Mouse (Mus musculus) gastrocnemius, postnatal 25 days (tissue): ENCODE results near the gene Cyp2d11. TPM values are rescaled to one million over a fixed set of nuclear protein-coding genes. Genes with fewer than 3 reads are reported as not detected.

ENCODE experiments used
- DNase-seq: peaks from one replicate; pipeline ENCODE4 v3.0.0; 2022
- microRNA-seq, 2 experiments: library from miRNA; unstranded; fragments of <30 nt; microRNA quantifications; one replicate each; pipeline ENCODE4 v1.2.0; 2021; ENCODE audit warnings: borderline replicate concordance in 2 of 2
- total RNA-seq, 2 experiments: library from RNA; stranded (reverse); gene quantifications; 1 replicate in 1 of 2; 2 replicates in 1 of 2; pipeline ENCODE4 v1.2.3; 2021

The Cyp2d11 gene
- total RNA-seq, 2 experiments from 2014 or later, result 0.27 TPM; not detected in 1

- no peak for DNase-seq
Observed at GRCm38 (mm10) chr15:82351480-82351879, 42.3 kb downstream of the Cyp2d11 start.

GRCm38 (mm10) chr15:82350349-82350748, 43.5 kb downstream of the Cyp2d11 start:
- DNase-seq, result no peak

GRCm38 (mm10) chr15:82348999-82349341, 44.9 kb downstream of the Cyp2d11 start:
- DNase-seq, result no peak

GRCm38 (mm10) chr15:82348258-82348998, 45.4 kb downstream of the Cyp2d11 start:
- no peak for DNase-seq

GRCm38 (mm10) chr15:82347852-82348251, 46.0 kb downstream of the Cyp2d11 start:
- no peak for DNase-seq

- DNase-seq, result no peak
Observed at GRCm38 (mm10) chr15:82347303-82347676, 46.5 kb downstream of the Cyp2d11 start.

- no peak for DNase-seq
Observed at GRCm38 (mm10) chr15:82346580-82347302, 47.1 kb downstream of the Cyp2d11 start.

GRCm38 (mm10) chr15:82345820-82346470, 47.9 kb downstream of the Cyp2d11 start:
- peak; percentile 96 for DNase-seq

GRCm38 (mm10) chr15:82344971-82345370, 48.9 kb downstream of the Cyp2d11 start:
- DNase-seq, result no peak

GRCm38 (mm10) chr15:82343368-82344287, 50.2 kb downstream of the Cyp2d11 start:
- no peak for DNase-seq

- no peak for DNase-seq
Observed at GRCm38 (mm10) chr15:82342543-82342935, 51.3 kb downstream of the Cyp2d11 start.

GRCm38 (mm10) chr15:82341675-82342542, 51.9 kb downstream of the Cyp2d11 start:
- no peak for DNase-seq

- DNase-seq, result peak; percentile 71
Observed at GRCm38 (mm10) chr15:82341036-82341501, 52.8 kb downstream of the Cyp2d11 start.

- no peak for DNase-seq
Observed at GRCm38 (mm10) chr15:82340414-82341035, 53.3 kb downstream of the Cyp2d11 start.

- no peak for DNase-seq
Observed at GRCm38 (mm10) chr15:82339634-82340254, 54.1 kb downstream of the Cyp2d11 start.

Small RNA genes within 50 kb of the gene (microRNA-seq; reads per million reads assigned to microRNA genes)
- gene Gm25990, result 0 reads per million in 2 experiments
- gene Gm27331, result 0 reads per million in 2 experiments
- gene Mir7684, result 0 reads per million in 2 experiments

Other genes with a start within 250 kb of the Cyp2d11 start
- 10 to 100 TPM; 12.1 to 14.1 TPM for gene Srebf2, start 246.8 kb downstream of the Cyp2d11 start, total RNA-seq
- not detected for gene Shisa8, start 181.2 kb downstream of the Cyp2d11 start, total RNA-seq
- gene Tnfrsf13c, start 169.7 kb downstream of the Cyp2d11 start, total RNA-seq, result not detected
- gene Cenpm, start 149.3 kb downstream of the Cyp2d11 start, total RNA-seq, result under 1 TPM in 1 of 2 experiments, not detected in 1; 0.75 TPM
- not detected for gene 1500009C09Rik, start 141.6 kb downstream of the Cyp2d11 start, total RNA-seq
- under 1 TPM; 0.54 to 1.00 TPM for gene Sept3, start 119.1 kb downstream of the Cyp2d11 start, total RNA-seq
- not detected for gene Wbp2nl, start 95.1 kb downstream of the Cyp2d11 start, total RNA-seq
- gene Naga, start 55.1 kb downstream of the Cyp2d11 start, total RNA-seq, result 10 to 100 TPM; 13.1 to 15.0 TPM
- under 1 TPM; 0.87 to 0.96 TPM for gene Pheta2, start 55.1 kb downstream of the Cyp2d11 start, total RNA-seq
- 100 to 1,000 TPM; 126 to 130 TPM for gene Smdt1, start 55.1 kb downstream of the Cyp2d11 start, total RNA-seq
- gene Ndufa6, start 39.7 kb downstream of the Cyp2d11 start, total RNA-seq, result 100 to 1,000 TPM; 489 to 502 TPM
- gene Cyp2d22, start 13.8 kb downstream of the Cyp2d11 start, total RNA-seq, result 10 to 100 TPM; 11.7 to 13.3 TPM
- not detected for gene Cyp2d10, start 13.2 kb upstream of the Cyp2d11 start, total RNA-seq
- not detected for gene Cyp2d9, start 39.4 kb upstream of the Cyp2d11 start, total RNA-seq
- gene Cyp2d12, start 161.1 kb upstream of the Cyp2d11 start, total RNA-seq, result not detected
- not detected for gene Cyp2d34, start 226.9 kb upstream of the Cyp2d11 start, total RNA-seq